Mouse (Mus musculus) midbrain, embryonic 10.5 days (tissue): ENCODE measurements around the gene Slc24a4. TPM values are rescaled to one million over a fixed set of nuclear protein-coding genes. Genes with fewer than 3 reads are reported as not detected.
"Not testable (repeated sequence)": the region's sequence is repeated elsewhere in the genome, so short reads cannot be mapped to it uniquely, and the experiment has no call there.

ENCODE experiments used
- DNase-seq: peaks from one replicate; pipeline ENCODE4 v3.0.0-alpha.2; 2017; ENCODE audit warnings: low spot score
- H3K27ac ChIP-seq: fragments of 300-500 bp; sonication (generic); replicated peaks from 2 replicates; pipeline ENCODE4 v1.5.1; 2016; ENCODE audit warnings: mild to moderate bottlenecking
- H3K27me3 ChIP-seq: fragments of 300-500 bp; sonication (generic); 2 replicates; pipeline ENCODE4 v1.6.1; 2016; ENCODE audit warnings: low read depth, mild to moderate bottlenecking; ENCODE audit not compliant: poor library complexity, severe bottlenecking
- H3K36me3 ChIP-seq: fragments of 300-500 bp; sonication (generic); 2 replicates; pipeline ENCODE4 v1.6.1; 2016; ENCODE audit warnings: mild to moderate bottlenecking, moderate library complexity
- H3K4me1 ChIP-seq: fragments of 300-500 bp; sonication (generic); 2 replicates; pipeline ENCODE4 v1.6.1; 2016
- H3K4me3 ChIP-seq: fragments of 300-500 bp; sonication (generic); 2 replicates; pipeline ENCODE4 v1.5.1; 2016; ENCODE audit warnings: mild to moderate bottlenecking, moderate library complexity
- H3K9me3 ChIP-seq: fragments of 300-500 bp; sonication (generic); replicated peaks from 2 replicates; pipeline ENCODE4 v1.6.1; 2016; ENCODE audit warnings: mild to moderate bottlenecking
- WGBS: fragments of 180-500 bp; shearing (Covaris S2); methylation state at CpG from one replicate; pipeline ENCODE4 v1.1.7; 2016; 5-methylcytosine and 5-hydroxymethylcytosine counted together
- polyA plus RNA-seq: library from polyadenylated mRNA; unstranded; fragments of >200 nt; fragmentation: Nextera tagmentation; extraction: Ambion mirVana; gene quantifications from 2 replicates; pipeline ENCODE4 v1.2.1, GENCODE M21; 2016

Slc24a4 gene
- polyA plus RNA-seq, 1 experiment from 2014 or later, result 0.17 TPM

DNA sequence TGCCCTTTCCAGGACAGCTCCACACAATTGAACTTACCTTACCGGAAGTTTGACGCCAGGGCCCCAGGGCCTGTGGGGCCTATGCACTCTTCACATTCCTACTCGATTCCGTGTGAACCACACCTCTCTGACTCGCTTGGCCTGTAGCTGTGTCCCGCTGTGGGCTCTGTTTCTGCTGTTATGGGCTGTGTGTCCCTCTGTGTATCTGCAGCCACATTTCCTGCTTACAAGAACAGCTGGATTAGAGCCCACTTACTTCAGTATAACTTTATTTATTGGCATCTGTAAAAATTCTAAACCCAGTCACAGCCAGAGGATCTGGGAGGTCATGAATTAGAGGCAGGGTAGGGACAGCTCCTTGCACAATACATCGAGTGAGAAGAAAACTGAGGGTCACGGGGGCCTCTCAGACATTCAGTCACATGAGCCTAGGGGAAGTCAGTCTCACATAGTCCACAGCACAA is 133.4 kb downstream of the Slc24a4 start:
- Histone ChIP-seq H3K27me3 (no peaks in the 10 kb centered on the region), H3K27ac (no peak overlapping the region), H3K4me1 (peaks cover 8% of the 10 kb centered on the region; the same call in 1 of the 2 replicates), H3K4me3 (no peak overlapping the region), H3K36me3 (no peaks in the 10 kb centered on the region), H3K9me3 (no peaks in the 10 kb centered on the region)
- no peak for DNase-seq
- 56% methylated on average over 8 of the region's 8 CpGs for WGBS

DNA sequence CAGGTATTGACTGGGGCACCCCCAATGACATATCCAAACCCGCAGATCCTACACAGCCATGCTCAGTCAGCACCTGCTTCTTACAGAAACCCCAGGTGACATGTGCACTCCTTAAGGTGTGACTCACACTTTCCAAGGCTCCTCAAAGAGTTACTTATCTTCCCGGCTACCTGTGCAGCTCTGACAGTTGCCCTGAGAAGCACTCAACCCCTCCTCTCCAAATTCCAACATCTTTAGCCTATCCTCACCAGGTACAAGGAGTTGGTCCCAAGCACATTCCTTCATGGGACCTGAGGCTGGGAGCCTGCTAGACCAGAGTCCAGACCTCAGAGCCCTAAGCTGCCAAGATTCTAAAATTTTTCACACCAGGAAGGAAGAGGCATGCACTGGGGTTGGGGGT is 134.3 kb downstream of the Slc24a4 start:
- H3K36me3 ChIP-seq, result no peaks in the 10 kb centered on the region
- no peak for DNase-seq
- peaks cover 8% of the 10 kb centered on the region; the same call in 1 of the 2 replicates for H3K4me1 ChIP-seq
- no peaks in the 10 kb centered on the region for H3K9me3 ChIP-seq
- H3K27ac ChIP-seq, result no peak overlapping the region
- no peaks in the 10 kb centered on the region for H3K27me3 ChIP-seq
- H3K4me3 ChIP-seq, result no peak overlapping the region
- WGBS, result 83% methylated on average over 2 of the region's 2 CpGs

DNA sequence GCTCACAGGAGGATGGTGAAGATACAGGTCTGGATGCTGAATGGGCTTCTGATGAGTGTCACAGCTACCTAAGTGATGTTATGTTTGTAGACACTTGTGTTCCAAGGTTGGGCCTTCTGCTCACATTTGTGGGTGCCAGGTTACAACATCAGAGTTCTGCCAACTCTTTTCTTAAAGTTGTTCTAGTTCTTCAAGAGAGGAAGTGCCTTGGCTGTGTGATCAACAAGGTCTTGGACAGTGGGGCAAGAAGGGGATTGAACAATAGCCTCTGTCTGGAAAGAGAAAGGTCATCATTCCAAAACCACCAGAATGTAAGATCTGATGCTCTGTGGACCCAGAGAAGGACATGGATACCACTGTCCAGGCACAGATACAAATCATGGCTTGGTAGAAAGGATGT is 134.7 kb downstream of the Slc24a4 start:
- no peaks in the 10 kb centered on the region for H3K9me3 ChIP-seq
- no peaks in the 10 kb centered on the region for H3K27me3 ChIP-seq
- H3K27ac ChIP-seq, result no peak overlapping the region
- no peak for DNase-seq
- no peak overlapping the region for H3K4me3 ChIP-seq
- no peaks in the 10 kb centered on the region for H3K36me3 ChIP-seq
- H3K4me1 ChIP-seq, result peaks cover 8% of the 10 kb centered on the region; the same call in 1 of the 2 replicates

DNA sequence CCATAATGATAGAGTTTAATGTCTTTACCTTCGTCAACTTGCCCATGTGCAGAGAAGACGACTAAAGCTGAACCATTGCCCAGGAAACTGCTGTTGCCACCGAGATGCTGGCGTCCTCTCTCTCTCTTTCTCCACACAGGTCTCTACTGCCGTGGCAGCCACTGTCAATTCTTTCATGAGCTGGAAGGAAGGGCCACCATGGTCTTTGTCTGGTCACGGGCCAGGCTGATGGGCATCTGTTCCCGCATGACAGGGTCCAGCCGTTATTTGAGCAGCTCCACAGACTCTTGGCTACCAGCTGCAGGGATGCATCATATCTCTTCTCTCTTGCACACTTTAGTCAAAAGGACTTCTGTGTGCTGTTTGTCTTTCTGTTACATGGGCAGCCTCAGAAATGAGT is 137.9 kb downstream of the Slc24a4 start:
- Histone ChIP-seq H3K36me3 (no peaks in the 10 kb centered on the region), H3K27ac (no peak overlapping the region), H3K9me3 (no peaks in the 10 kb centered on the region), H3K4me3 (no peak overlapping the region), H3K4me1 (peaks cover 5% of the 10 kb centered on the region; the same call in 1 of the 2 replicates), H3K27me3 (no peaks in the 10 kb centered on the region)
- WGBS, result 89% methylated on average over 8 of the region's 8 CpGs
- DNase-seq, result no peak

DNA sequence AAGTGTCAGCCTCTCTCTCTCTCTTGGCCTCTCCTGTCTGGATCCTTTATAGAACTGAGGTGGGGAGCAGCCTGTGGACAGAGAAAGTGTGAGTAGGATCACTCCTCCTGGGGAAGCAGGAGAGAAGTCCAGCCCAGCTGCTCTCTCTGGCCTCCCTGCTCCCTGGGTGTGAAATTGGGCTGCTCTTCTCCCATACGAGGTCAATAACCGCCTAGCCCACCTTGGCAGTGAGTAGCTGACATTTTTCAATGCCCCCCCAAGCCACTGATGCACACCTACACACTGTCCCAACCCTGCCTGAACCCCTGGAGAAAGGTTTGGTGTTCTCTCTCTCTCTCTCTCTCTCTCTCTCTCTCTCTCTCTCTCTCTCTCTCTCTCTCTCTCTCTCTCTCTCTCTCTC is 140.6 kb downstream of the Slc24a4 start:
- Histone ChIP-seq H3K27ac (no peak overlapping the region), H3K9me3 (no peaks in the 10 kb centered on the region), H3K27me3 (no peaks in the 10 kb centered on the region), H3K36me3 (no peaks in the 10 kb centered on the region), H3K4me3 (no peak overlapping the region), H3K4me1 (no peaks in the 10 kb centered on the region)
- 55% methylated on average over 2 of the region's 2 CpGs for WGBS
- no peak for DNase-seq

DNA sequence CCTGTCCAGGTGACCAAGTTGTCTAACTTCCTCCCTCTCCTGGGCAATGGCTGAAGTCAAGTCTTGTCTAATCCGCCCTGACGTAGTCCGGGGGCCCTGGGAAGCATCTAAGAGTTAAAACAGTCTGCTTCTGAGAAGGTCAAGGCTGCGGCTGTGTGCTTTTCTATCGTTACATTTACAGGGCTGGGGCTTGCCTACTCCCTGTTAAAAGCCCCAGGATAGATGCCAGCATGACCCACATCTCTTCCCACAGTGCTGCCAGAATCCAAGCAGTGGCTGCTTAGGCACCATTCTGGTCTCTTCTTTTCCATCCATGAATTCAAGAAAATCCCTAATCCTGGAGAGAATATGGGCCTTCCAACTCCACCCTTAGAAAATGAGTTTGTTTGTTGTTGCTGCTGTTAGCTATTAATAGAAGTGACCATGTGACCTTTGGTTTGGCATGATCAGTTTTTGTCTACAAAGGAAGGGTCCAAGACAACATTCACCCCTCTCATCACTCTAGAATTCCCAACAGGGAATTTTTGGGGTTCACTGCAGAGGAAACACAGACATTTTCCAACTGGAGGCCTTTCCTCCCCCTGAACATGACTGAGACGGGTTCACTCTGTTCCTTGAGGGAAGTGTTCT is 142.4 kb downstream of the Slc24a4 start:
- Histone ChIP-seq H3K27ac (no peak overlapping the region), H3K9me3 (no peaks in the 10 kb centered on the region), H3K36me3 (no peaks in the 10 kb centered on the region), H3K27me3 (no peaks in the 10 kb centered on the region), H3K4me1 (no peaks in the 10 kb centered on the region), H3K4me3 (no peak overlapping the region)
- 88% methylated on average over 6 of the region's 6 CpGs for WGBS
- DNase-seq, result no peak

DNA sequence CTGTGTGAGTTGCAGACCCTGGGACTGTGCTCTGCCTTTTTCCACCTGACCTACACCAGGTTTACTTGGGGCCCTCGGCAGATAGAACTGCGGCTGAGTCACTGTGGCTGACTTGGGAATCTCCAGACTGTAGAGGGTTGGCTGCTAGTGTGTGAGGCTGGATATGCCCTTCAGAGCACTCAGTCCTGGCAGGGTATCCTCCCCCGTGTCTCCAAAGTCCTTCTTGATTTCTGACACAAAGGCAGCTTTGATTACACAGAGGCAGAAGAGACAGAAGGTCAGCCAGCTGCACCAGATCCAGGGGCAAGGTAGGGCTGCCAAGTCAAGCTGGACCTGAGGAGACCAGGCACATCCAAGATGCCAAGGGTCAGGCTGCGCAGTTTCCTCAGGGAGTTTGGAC is 142.9 kb downstream of the Slc24a4 start:
- no peak overlapping the region for H3K4me3 ChIP-seq
- no peak overlapping the region for H3K27ac ChIP-seq
- 82% methylated on average over 4 of the region's 4 CpGs for WGBS
- H3K36me3 ChIP-seq, result no peaks in the 10 kb centered on the region
- H3K9me3 ChIP-seq, result no peaks in the 10 kb centered on the region
- DNase-seq, result no peak
- H3K27me3 ChIP-seq, result no peaks in the 10 kb centered on the region
- no peaks in the 10 kb centered on the region for H3K4me1 ChIP-seq

DNA sequence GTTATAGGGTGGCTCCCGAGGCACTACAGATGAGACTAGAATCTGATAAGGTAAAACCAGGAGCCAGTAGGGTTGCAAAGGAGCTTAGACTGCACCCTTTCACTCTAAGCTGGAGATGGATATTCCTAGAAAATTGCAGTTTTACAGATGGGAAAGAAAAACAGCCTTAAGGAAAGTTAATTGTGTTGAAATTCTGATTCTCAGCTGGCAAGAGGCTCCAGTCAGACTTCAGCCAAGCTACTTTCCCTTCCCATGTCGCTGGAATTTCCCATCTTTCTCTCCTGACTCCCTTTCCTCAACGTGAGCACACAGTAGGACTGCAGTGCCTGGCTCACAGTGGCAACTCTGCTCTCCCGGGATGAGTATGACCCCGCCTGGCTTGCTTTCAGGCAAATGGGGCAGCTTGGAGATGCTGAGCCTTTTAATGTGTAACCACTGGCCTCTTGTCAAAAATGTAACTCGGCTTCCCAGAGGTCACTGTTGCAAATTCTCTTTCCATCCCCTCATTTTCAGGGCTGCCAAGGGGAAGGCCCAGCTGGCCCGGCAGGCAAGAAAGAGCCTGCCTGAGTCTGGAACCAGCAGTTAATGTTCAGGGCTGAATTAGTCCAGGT is 147.4 kb downstream of the Slc24a4 start:
- 68% methylated on average over 7 of the region's 7 CpGs for WGBS
- Histone ChIP-seq H3K9me3 (no peaks in the 10 kb centered on the region), H3K36me3 (no peaks in the 10 kb centered on the region), H3K27me3 (no peaks in the 10 kb centered on the region), H3K4me3 (no peak overlapping the region), H3K27ac (no peak overlapping the region), H3K4me1 (no peaks in the 10 kb centered on the region)
- DNase-seq, result no peak

DNA sequence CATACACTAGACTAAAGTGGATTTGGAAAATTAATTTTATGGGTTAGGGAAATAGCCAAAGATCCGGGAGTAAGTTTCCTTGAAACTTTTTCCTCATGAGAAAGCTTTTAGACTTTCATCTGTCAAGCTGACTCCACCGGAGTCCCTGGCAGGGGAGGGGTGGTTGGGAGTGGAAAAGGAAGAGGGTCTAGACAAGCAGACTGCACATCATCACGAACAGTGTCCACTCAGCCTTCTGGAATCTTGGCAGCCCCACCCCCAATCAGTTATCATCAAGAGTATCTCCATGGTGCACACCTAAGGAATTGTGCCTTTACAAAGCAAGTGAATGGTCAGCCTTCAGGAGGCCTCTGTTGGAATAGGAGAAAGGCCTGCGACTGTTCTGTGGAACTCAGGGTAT is 151.8 kb downstream of the Slc24a4 start:
- H3K4me1 ChIP-seq, result peaks cover 21% of the 10 kb centered on the region
- not testable (repeated sequence) for H3K27ac ChIP-seq, H3K9me3 ChIP-seq, H3K36me3 ChIP-seq, DNase-seq, H3K4me3 ChIP-seq
- 70% methylated on average over 4 of the region's 4 CpGs for WGBS
- H3K27me3 ChIP-seq, result peaks cover 35% of the 10 kb centered on the region

DNA sequence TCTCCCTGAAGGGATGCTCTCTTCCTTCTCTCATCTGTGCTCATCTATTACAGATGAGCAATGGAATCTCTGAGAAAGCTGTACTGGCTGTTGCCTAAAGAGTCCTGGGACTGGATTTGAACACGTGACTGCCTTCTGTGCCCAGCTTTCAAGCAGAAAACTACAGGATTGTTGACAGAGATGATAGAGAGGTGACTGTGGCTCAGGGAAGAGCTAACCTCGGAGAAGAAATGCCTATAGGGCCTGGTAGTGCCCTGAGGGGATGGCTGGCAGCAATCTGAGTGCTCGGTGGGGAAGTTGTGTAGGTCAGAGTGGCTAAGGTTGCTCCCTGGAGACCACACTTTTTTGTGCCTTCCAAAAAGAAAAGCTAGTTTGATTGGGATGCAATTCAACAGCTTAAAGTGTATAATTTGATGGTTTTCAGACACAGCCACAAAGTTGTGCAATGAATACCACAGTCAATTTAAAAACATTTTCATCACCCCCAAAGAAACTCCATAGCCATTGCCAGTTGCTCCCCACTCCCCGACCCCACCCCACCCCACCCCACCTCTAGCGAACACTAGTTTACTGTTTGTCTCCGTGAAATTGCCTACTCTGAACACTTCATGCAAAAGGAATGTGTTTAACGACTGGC is 152.5 kb downstream of the Slc24a4 start:
- H3K4me1 ChIP-seq, result peaks cover 21% of the 10 kb centered on the region
- H3K27me3 ChIP-seq, result peaks cover 40% of the 10 kb centered on the region
- no peak overlapping the region for H3K27ac ChIP-seq
- H3K36me3 ChIP-seq, result no peaks in the 10 kb centered on the region
- WGBS, result 82% methylated on average over 7 of the region's 7 CpGs
- peaks cover 6% of the 10 kb centered on the region; the same call in 1 of the 2 replicates for H3K9me3 ChIP-seq
- no peak for DNase-seq
- no peak overlapping the region for H3K4me3 ChIP-seq

DNA sequence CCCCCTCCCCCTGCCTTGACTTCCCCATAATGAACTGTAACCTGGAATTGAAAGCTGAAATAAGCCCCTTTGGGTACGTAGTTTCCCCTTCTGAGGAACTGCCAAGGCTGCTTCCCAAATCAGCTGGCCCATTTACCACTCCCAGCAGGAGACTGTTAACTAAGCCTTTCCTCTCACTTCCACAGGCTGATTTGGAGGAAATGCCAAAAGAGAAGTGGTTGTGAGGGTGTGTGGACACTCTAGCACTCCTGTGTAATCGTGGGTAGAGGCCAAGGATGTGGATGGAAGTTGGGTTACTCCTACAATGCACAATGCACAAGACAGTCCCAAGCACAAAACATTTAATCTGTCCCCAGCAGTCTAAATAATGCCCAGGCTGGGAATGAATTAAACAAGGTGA is 153.6 kb downstream of the Slc24a4 start:
- H3K9me3 ChIP-seq, result peaks cover 6% of the 10 kb centered on the region; the same call in 1 of the 2 replicates
- peaks cover 21% of the 10 kb centered on the region for H3K4me1 ChIP-seq
- peaks cover 40% of the 10 kb centered on the region for H3K27me3 ChIP-seq
- no peak overlapping the region for H3K4me3 ChIP-seq
- no peak for DNase-seq
- H3K36me3 ChIP-seq, result no peaks in the 10 kb centered on the region
- WGBS, result 58% methylated on average over 2 of the region's 2 CpGs
- no peak overlapping the region for H3K27ac ChIP-seq

DNA sequence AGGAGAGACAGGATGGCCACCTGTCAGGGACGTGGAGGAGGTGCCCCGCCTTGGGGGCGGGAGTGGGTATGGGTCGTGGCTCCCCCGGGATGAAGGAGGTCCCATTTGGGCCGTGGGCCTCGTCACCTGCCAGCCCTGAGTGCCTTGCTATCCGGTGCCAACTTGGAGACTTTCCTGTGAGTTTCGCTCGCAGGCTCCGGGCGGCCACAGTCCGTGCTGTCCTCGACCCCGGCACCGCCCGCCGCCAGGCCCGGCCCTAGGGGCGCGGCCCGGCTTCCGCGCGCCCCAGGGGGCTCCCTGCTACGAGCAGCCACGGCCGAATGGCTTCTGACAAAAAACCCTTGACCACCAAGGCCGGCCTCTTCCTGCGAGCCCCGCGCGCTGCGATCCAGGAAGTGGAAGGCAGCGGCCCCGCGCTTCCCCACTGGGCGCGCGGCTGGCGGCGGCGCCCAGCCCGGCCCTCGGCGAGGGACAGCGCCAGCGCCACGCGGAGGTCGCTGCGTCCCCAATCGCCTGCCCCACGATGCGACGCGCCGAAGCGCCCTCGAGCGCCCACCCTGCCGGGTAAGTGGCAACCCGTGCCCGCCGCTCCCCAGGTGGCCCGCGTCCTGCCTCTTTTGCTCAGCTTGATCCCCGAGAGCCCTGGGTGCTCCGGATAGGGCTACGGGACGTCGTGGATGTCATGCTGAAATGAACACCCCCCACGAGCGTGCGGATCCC is 154.4 kb downstream of the Slc24a4 start, which contains the start of gene Rin3:
Gene Rin3, plus strand, starts transcription at position 286 of the 720 bp plus-strand sequence.
- Histone ChIP-seq H3K4me3 (peak within 1 kb of the TSS; percentile 59), H3K4me1 (peaks cover 21% of the 10 kb centered on the region), H3K36me3 (no peaks in the 10 kb centered on the region), H3K9me3 (peaks cover 6% of the 10 kb centered on the region; the same call in 1 of the 2 replicates), H3K27ac (peak within 1 kb of the TSS; percentile 78), H3K27me3 (peaks cover 40% of the 10 kb centered on the region)
- peak; percentile 58 for DNase-seq
- under 1% methylated on average over 75 of the region's 75 CpGs for WGBS
